Mouse (Mus musculus) urinary bladder, adult 18-20 months (tissue): ENCODE measurements at regions not wholly inside any gene's neighbourhood (a gene's known extent, or its start where the extent isn't known, plus 50 kb on each side); places are given as distances from the start of the nearest gene placed in this dataset.
"Not testable (repeated sequence)": the region's sequence is repeated elsewhere in the genome, so short reads cannot be mapped to it uniquely, and the experiment has no call there.

Experiments used
- DNase-seq, 2 experiments: peaks; one replicate each; pipeline ENCODE4 v3.0.0; 2022; ENCODE audit warnings: low spot score in 2 of 2, mixed read lengths in 2 of 2

DNA sequence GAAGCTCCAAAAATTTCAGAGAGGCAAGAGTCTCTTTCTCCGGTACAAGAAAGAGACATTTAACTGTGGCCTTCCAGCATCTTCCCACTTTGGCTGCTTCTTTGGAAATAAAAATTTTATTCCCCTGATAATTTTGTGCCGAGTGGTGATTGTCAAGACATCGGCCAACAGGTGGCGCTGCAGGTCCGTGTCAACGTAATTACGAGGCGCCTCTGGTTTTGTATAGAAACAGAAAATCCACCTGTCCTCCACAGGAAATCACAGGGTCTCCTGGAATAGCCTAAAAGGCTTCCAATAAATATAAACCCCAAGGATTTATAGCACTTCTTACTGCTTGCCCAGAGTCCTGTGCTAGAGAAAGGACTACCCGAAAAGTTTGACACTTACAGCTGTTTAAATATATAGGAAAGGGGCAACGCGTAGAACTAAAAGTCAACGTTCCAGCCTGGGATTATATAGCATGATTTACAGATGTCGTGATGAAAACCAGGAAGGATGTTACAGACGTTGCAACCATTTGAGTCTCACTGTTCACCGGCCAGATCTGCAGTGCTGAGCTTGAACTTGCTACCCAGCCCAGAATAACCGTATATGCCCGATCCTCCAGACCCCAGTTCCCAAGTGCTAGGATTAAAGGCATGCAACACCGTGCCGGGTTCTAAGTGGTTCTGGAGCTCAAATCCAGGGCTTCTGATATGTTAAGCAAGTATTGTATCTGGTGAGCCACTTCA, 251.3 kb upstream of the Tgfbr2 start:
- peak; percentile 59 to 68 for DNase-seq

DNA sequence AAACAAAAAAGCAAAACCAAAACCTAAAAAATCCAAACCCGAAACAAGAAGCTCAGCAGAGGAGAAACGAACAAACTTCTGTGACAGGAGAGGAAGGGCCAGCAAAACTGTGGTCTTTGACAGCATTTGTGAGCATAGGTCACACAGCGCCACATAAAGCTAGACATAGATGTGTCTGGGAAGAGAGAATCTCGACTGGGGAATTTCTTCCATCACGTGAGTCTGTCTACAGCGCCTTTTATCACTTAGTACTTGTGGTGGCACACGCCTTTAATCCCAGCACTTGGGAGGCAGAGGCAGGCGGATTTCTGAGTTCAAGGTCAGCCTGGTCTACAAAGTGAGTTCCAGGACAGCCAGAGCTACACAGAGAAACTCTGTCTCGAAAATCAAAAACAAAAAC, 250.2 kb upstream of the Tgfbr2 start:
- DNase-seq, result not testable (repeated sequence)

DNA sequence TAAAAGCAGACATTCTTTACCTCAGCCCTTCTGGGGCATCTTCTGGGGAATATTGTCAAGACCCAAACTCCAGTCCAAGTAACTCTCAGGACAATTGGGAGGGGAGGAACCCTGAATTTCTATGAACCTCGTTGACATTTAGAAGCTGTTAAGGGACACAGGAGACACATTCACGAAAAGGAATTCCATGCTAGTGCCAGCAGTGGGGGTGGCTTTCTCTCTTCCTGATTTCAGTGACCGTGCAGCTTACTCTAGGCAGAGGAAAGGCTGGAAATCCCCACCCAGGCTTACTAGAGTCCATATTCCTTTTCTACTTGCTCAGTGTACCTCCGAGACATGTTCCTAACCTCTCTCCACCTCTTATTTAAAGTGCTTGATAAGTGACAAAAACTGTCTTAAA, 239.9 kb upstream of the Tgfbr2 start:
- no peak for DNase-seq

DNA sequence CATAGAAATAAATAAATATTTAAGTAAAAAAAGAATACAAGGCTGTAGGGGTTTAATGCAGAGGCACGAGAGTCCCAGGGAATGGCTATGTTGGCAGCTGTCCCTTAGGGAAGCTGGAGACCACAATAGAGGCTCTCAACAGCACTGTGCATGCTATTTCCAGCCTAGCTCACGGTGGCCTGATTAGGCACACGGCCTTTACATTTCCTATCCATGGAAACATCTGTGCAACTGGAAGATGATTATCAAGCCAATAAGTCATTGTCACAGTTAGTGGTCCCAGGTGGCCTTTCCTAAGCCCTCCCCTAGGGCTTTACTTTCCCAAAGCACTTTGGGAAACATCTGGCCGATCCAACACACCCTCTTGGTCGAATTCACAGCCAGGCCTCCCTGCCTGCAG, 235.9 kb upstream of the Tgfbr2 start:
- no peak for DNase-seq

DNA sequence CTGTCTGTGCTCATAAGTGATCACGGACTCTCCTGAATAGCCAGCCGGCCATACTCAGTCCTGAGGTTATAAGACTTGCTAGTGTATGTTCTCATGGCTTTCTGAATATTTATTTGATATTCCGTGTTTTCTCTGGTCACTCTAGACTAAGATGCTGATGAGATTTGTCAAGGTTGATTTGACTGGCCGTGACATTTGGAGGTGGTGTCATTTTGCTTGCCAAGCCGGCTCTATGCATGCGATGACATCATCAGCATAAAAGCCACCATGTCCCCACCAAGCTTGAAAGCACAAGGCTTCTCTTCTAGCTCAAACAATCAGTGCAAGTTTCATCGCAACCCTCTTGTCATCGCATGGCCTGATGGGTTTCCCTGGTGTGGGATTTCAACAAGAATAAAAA, 235.3 kb upstream of the Tgfbr2 start:
- no peak for DNase-seq

- DNase-seq, result no peak
These were observed 233.0 kb upstream of the Tgfbr2 start for GRCm38 (mm10) chr9:116408116-116408515.

GRCm38 (mm10) chr9:116405051-116405450, 229.9 kb upstream of the Tgfbr2 start:
- DNase-seq, result no peak

DNA sequence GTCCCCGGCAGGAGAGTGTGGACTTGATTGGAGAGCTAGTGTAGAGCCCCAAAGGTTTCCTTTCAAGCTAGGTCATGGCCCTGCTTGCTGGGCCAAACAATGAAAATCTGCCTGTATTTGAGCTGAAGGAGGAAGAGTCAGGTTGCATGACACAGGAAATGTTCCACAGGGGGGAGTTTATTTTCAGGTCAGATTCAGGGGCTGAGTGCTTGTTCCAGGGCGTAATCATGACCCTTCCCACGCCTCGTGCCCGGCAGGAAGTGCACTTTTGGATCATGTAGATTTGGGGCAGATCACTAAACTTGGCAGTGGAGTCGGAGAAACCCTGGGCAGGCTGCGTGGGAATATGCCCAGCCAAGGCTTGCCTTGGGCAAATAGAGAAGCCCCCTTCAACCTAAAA, 226.7 kb upstream of the Tgfbr2 start:
- no peak for DNase-seq

GRCm38 (mm10) chr9:116400270-116400669, 225.1 kb upstream of the Tgfbr2 start:
- no peak for DNase-seq

DNA sequence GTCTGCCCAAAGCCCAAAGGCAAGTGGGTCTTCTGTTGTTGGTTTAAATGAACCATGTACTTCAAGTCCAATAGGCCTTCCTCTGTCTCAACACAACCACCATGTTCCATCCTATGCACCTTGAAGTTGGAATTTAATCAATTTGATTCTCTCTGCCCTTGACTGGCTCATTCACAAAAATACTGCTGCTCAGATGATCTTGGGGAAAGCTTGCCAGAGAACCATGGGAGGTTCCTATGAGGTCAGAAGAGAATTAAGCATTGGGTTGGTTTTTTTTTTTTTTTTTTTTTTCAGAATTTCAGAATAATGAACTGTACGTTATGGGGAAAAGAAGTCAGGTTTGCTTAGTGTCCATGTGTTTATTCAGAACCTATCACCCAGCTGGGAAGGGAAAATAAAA, 224.1 kb upstream of the Tgfbr2 start:
- no peak for DNase-seq

DNA sequence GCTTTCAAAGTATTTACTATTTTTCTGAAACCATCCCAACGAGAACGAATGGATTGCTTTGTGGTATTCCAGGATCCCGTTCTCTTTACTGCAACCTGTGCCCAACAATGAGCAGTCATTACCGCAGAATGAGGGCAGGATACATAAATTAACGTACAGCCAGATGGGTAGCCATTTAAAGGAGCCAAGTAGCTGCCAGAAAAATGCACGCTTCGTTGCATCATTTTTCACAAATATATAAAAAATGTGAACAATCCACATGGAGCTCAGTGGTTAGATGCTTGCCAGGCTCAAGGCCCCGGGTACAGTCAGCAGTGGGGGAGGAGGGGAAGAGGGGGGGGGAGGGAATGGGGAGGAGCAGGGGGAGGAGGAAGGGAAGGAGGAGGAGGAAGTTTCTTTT, 217.1 kb upstream of the Tgfbr2 start:
- no peak for DNase-seq

GRCm38 (mm10) chr9:116389781-116390180, 214.6 kb upstream of the Tgfbr2 start:
- no peak for DNase-seq

GRCm38 (mm10) chr9:116388863-116389262, 213.7 kb upstream of the Tgfbr2 start:
- DNase-seq, result no peak

- DNase-seq, result no peak
These were observed 212.9 kb upstream of the Tgfbr2 start for GRCm38 (mm10) chr9:116388025-116388424.

DNA sequence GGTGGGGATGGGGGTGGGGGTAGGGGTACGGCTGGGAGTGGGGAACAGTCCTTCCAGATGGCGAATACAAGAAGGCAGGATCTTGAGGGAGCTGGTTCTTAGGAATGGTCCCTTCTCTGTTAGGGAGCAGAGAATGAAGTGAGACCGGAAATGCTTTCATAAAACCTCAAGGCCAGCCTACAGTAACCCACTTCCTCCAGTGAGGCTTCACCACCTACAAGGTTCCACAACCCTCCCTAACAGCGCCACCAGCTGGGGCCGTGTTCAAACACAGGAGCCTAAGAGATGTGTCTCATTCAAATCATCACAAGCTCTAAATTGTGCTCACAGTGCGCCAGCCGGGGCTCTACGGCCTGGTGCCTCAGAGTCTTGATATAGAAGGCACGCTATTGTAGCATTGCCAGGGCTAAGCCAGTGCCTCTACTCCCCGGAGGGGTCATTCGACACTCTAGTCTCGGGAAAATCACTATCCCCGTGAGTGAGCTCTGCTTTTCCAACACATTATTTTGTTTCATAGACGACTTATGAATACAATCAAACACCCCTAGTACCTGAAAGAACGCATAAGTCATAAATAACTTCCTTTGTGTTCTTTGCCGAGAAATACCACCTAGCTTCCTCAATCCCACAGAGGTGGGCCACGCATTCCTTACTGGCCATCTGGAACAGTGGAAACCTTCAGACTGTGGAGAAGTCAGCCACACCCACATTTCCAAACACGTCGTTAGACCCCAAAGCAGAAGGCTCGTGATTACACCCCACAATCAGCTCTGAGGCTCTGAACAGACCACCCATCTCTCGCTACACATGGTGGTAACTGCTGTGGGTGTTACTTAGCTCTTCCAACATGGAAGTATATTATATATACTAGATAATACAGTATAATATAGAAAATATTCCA, 209.3 kb upstream of the Tgfbr2 start:
- DNase-seq, result peak; percentile 69 to 73

DNA sequence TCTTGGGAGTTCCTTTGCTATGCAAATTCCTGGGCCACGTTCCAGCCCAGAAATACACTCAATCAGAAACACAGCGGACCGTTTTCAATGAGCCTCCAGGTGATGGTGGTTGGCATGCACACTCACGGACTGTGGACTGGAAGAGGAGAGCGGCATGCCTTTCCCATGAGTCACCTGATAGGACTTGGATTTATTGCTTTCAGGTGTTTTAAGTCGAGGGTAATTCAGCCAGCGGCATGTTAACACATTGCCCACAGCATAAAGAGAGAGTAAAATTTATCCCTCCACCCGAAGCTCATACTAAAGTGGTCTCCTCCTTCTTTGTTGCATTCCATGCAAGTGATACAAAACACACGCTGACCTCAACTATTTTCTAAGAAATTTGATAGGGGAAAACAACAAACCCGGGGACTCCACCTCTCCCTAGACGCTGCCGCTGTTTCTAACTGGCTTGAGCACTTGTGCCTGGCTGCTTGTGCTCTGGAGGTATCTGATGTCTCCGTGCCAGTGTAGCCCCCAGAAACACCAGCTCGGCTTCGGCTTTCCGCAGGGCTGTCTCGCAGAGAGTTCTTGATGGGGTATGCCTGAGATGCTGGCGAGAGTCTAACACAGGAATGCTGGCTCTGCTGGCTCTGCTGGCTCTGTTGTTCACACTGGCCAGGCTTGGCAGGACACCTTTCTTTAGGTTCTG, 208.4 kb upstream of the Tgfbr2 start:
- DNase-seq, result peak; percentile 34 to 41

DNA sequence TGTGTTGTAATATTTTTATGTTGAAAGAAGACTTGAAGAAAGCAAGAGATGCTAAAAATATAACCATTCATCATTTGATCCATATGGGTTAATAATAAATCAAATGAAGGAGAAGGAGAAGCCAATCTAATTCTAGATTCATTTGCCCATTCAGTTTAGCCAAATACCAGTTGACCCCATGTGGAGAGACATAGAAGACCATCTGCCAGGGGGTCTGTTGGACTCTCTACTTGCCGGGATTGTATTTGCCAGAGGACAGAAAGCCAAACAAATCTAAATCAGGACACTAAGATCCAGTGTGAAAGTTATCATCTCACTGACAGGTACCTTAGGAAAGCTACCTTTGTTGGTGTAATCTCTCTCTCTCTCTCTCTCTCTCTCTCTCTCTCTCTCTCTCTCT, 202.5 kb upstream of the Tgfbr2 start:
- DNase-seq, result no peak

DNA sequence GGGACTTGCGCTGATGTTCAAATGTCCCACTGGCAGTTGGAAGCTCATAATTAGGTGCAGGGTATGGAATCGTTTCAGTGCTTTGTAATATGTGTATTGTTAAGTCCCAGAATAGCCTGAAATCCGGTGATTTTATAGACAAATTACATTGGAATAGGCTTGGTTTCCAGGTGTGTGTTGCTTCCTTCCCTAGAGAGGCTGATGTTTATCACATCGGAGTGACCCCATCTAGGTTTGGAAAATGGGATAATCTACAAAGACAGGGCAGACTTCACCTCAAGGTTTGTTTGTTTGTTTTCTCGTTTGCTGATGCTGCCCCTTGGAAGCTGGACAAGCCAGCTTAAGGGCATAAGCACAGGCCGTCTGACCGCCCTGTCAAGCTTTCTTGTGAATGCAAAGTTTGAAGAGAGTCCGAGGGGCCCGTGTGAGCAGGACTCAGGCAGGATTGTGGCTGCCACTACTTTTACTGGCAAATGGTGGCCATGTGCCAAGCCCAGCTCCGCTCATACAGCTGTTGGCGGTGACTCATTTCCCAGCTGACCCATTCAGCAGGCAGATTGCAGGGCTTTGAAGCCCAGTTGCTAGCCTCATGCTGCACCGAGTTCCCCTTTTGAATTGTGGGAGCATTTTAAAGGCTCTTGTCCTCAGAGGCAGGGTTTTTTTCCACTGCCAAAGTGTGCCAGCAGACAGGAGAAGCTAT, 200.6 kb upstream of the Tgfbr2 start:
- peak; percentile 57 to 73 for DNase-seq

DNA sequence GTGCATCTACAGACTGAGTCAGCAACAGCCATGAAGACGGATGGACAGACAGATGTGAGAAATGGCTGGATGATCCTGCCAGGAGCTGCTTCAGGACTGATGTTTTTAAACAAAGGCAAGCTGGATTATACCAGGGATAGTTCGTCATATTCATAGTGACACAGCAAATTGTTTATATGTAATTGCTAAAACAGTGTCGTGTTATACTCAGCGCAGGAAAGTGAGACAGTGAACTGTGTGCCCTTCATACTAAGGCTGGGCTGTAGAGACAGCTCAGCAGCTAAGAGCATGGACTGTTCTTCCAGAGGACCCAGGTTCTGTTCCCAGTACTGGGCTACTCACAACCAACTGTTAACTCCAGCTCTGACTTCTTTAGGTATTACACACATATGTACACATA, 199.2 kb upstream of the Tgfbr2 start:
- DNase-seq, result no peak

GRCm38 (mm10) chr9:116373396-116373795, 198.2 kb upstream of the Tgfbr2 start:
- DNase-seq, result no peak

DNA sequence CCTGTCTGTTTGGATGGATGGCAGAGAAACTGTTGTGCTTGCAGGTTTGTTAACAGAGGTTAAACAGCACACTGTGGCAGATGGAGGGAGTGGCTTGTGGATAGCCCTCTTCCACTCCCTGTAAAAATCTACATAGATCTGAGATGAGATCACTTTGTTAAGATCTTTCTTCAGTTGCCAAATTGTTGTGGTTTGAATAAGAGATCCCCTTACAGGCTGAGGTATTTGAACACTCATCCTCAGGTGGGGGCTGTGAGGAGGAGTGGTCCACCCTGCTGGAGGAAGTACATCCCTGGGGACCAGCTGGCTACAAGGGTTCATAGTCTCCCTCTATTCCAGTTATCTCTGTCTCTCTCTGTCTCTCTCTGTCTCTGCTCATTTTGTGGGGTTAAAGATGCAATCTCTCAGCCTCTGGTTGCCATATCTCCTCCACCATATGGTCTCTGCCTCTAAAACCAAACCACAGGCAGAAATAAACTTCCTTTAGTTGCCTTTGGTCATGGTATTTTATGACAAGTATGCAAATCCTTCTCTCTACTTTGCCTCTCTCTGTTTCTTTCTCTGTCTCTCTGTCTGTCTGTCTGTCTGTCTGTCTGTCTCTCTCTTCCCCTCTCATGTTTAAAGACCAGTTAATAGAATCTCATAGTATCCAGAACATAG, 194.0 kb upstream of the Tgfbr2 start:
- DNase-seq, result no peak
